Mouse (Mus musculus): Measurements from ENCODE around the gene Acad9.

Gene Acad9

GRCm38 (mm10) chr3:36065843-36066651 is at the start of gene Acad9:
TSS of gene Acad9 (plus strand) at chr3:36065979.
- DNase-seq (ENCODE audit: low spot score): peak; percentile 99

GRCm38 (mm10) chr3:36025732-36026131 is 40.0 kb upstream of the Acad9 start:
- no peak for DNase-seq (ENCODE audit: low spot score)

- DNase-seq (ENCODE audit: low spot score): no peak
Observed at GRCm38 (mm10) chr3:36029993-36030392, 35.8 kb upstream of the Acad9 start.

GRCm38 (mm10) chr3:36031740-36032510 is 33.9 kb upstream of the Acad9 start:
- no peak for DNase-seq (ENCODE audit: low spot score)

GRCm38 (mm10) chr3:36044520-36044919 is 21.3 kb upstream of the Acad9 start:
- DNase-seq (ENCODE audit: low spot score): no peak

- DNase-seq (ENCODE audit: low spot score): no peak
Observed at GRCm38 (mm10) chr3:36045086-36045485, 20.7 kb upstream of the Acad9 start.

- no peak for DNase-seq (ENCODE audit: low spot score)
Observed at GRCm38 (mm10) chr3:36049106-36049505, 16.7 kb upstream of the Acad9 start.

GRCm38 (mm10) chr3:36053447-36053846 is 12.3 kb upstream of the Acad9 start, which contains the start of gene Ccdc144b:
TSS of gene Ccdc144b (minus strand) at chr3:36053547.
- DNase-seq (ENCODE audit: low spot score): no peak

- DNase-seq (ENCODE audit: low spot score): peak; percentile 69
Observed at GRCm38 (mm10) chr3:36060096-36060850, 5.5 kb upstream of the Acad9 start.

- DNase-seq (ENCODE audit: low spot score): no peak
Observed at GRCm38 (mm10) chr3:36064592-36065061, 1.2 kb upstream of the Acad9 start.

- DNase-seq (ENCODE audit: low spot score): peak; percentile 20
Observed at GRCm38 (mm10) chr3:36065166-36065565, 613 bp upstream of the Acad9 start.

GRCm38 (mm10) chr3:36067731-36068130 is 2.0 kb downstream of the Acad9 start:
- no peak for DNase-seq (ENCODE audit: low spot score)

- no peak for DNase-seq (ENCODE audit: low spot score)
Observed at GRCm38 (mm10) chr3:36070436-36070835, 4.7 kb downstream of the Acad9 start.

GRCm38 (mm10) chr3:36071047-36071446 is 5.3 kb downstream of the Acad9 start:
- DNase-seq (ENCODE audit: low spot score): no peak

GRCm38 (mm10) chr3:36074231-36074630 is 8.5 kb downstream of the Acad9 start:
- DNase-seq (ENCODE audit: low spot score): no peak

- DNase-seq (ENCODE audit: low spot score): no peak
Observed at GRCm38 (mm10) chr3:36075466-36075865, 9.7 kb downstream of the Acad9 start.

GRCm38 (mm10) chr3:36077386-36077785 is 11.6 kb downstream of the Acad9 start:
- no peak for DNase-seq (ENCODE audit: low spot score)

GRCm38 (mm10) chr3:36079886-36080285 is 14.1 kb downstream of the Acad9 start:
- DNase-seq (ENCODE audit: low spot score): no peak

GRCm38 (mm10) chr3:36080741-36081140 is 15.0 kb downstream of the Acad9 start:
- DNase-seq (ENCODE audit: low spot score): no peak

GRCm38 (mm10) chr3:36082843-36083242 is 17.1 kb downstream of the Acad9 start:
- DNase-seq (ENCODE audit: low spot score): no peak

GRCm38 (mm10) chr3:36083381-36083780 is 17.6 kb downstream of the Acad9 start:
- DNase-seq (ENCODE audit: low spot score): no peak

GRCm38 (mm10) chr3:36085394-36085793 is 19.6 kb downstream of the Acad9 start:
- DNase-seq (ENCODE audit: low spot score): no peak

All from MN1 (cell line).